Mouse (Mus musculus): ENCODE measurements at regions not wholly inside any gene's neighbourhood (a gene's known extent, or its start where the extent isn't known, plus 50 kb on each side); places are given as distances from the start of the nearest gene placed in this dataset.
A peak's percentile ranks its signal among the peaks of the same experiment; 100 is the strongest.

DNA sequence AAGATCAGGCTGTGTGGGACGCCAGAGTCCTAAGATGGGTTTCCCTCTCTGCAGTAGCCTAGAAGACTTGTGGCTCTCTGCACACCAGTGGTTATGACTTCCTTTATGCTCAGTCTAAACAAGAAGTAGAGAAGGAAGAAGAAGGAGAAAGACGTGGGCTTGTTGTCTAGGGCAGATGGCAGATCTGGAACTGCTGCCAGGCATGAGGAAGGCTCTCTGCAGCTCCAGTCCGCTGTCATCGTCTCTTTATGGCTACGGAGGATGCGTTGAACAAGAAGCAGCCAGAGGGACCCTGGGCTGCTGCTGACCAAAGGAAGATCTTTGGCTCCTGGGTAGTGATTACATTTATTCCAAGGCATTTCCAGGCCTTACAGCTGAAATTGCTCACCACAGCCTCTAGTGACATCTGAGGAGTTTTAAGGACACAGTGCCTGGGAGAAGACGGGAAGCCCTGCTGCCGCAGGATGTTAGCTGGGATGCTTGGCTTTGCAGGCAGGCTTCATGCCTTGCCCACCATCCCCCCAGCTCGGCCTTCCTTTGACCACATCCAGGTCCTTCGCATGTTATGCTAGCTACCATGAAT, 229.6 kb upstream of the Dio3 start:
- 81% methylated on average over 10 of the region's 10 CpGs for WGBS
- no peak for DNase-seq (ENCODE audit: low read depth, low spot score)

DNA sequence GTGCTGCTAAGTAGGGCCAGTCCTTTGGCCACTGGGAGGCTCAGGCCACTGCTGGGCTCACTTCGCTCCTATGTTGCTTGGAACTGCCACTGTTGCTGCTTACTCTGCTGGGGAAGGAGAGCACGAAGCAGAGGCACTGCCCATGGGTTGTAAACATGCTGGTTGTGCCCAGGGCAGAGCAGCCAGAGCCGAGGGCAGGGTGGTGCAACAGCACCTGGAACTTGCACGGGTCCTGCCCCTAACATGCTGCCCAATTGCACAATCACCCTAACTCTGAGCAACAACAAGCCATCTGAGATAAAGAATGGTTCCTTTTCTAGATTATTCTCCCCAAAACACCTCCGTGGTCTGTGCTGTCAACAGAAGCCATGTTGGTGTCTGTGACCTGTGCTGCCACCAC, 219.5 kb upstream of the Dio3 start:
- DNase-seq (ENCODE audit: low read depth, low spot score) = no peak
- WGBS = 61% methylated on average over 5 of the region's 5 CpGs

DNA sequence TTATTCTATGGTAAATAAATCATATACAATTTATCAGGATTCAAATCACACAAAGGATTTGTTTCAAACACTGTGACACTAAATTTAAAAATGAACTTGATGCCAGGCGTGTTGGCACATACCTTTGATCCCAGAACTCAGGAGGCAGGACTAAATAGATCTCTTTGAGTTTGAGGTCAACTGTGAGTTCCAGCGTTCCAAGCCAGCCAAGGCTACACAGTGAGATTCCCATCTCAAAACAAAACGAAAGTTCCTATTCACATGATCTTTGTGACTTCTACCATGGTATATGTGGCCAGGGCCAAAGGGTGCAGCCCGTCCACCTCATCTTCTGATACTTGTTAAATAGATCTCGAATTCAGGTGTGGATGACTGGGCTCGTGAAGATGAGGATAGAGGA, 216.9 kb upstream of the Dio3 start:
- no peak for DNase-seq (ENCODE audit: low read depth, low spot score)
- WGBS = 80% methylated on average over 6 of the region's 6 CpGs

DNA sequence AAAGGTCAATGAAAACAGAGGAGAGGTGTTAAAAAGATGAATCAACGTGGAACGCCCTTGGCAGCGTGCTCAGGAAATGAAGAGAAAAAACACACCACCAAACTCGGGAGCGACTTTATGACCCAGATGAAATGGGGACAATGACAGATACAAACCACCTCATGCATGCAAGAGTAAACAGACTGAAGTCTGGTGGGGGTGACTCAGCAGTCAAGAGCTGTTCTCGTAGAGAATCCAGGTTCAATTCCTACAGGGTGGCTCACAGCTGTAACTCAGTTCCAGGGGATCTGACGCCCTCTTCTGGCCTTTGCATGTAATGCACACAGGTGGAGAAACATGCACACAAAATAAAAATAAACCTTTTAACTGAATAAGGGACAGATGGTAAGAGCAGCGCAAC, 215.9 kb upstream of the Dio3 start:
- 20% methylated on average over 8 of the region's 8 CpGs for WGBS

DNA sequence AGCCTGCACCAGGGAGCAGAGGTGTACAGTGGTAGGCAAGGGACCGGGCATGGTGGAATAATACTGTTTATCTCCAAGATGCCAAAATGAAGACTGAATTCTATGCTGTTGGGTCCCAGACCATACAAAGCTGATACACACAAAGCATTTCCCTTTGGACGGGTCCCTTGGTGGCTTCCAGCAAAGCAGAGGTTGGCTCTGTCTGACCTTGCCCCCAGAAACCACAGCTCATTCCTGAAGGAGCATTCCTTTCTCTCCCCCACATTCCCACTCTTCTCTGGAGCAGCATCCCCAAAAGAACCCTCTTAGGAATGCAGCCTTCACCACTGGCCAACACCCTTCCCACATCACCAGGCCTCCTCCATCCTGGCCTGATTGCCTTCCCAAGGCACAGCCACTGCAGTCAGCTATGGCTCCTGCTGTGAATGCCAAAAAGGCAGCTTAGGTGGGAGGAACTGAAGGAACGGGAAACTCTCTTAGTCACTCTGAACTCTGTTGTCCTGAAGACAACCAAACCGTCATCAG, 212.4 kb upstream of the Dio3 start:
- no peak for DNase-seq (ENCODE audit: low read depth, low spot score)
- WGBS = 87% methylated on average over 4 of the region's 4 CpGs

More for the DNA sequence above, 215.9 kb upstream of the Dio3 start:
- peak; percentile 89 for DNase-seq (ENCODE audit: low read depth, low spot score)

DNA sequence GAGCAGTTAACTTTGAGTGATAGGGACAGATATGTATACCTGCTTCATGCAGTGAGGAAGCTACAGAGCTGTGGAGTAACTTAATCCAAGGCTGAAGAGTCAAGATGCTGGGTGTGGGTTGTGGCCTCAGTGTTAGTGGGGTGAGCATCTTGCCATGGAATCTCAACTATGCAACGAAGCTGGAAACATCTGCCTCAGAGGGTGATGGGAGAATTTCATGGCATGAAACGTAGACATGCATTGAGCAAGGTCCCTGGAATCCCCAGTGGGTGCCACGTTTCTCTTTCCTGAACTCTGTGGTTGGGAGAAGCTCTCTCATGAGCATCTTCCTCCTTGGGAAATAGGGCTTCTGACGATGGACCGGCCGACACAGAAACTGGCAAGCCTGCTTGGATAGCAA, 208.4 kb upstream of the Dio3 start:
- DNase-seq (ENCODE audit: low read depth, low spot score) = no peak
- 82% methylated on average over 6 of the region's 6 CpGs for WGBS

DNA sequence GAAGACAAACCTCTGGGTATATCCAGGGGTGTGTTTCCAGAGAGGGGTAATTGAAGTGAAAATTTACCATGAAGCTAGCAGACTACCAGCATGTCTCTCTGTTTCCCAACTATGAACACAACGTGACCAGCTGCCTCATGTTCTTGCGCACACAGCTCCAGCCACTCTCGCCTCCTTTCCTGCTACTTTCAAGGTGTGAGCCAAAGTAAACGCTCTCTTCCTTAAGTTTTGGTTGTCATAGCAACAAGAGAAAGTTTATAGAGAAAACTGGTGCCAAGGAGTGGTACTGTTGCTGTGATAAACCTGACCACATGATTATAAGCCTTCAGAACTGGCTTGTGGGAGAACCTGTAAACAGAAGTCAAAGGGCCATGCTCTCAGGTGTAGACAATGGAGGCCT, 207.0 kb upstream of the Dio3 start:
- peak; percentile 58 for DNase-seq (ENCODE audit: low read depth, low spot score)
- 30% methylated on average over 4 of the region's 4 CpGs for WGBS

DNA sequence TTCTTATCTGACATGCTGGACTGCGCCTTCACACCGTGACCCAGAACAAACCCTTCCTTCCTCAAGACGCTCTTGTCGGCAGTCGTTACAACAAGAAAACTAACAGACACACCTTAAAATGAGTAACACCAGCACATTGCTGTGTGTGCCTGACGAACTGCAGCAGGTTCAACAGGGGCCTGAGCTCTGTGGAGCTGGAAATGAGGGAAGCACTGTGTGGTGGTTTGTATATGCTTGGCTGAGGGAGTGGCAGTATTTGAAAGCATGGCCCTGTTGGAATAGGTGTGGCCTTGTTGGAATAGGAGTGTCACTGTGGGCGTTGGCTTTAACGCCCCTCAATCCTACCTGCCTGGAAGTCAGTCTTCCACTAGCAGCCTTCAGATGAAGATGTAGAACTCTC, 203.9 kb upstream of the Dio3 start:
- WGBS = 26% methylated on average over 8 of the region's 8 CpGs
- DNase-seq (ENCODE audit: low read depth, low spot score) = peak; percentile 44

DNA sequence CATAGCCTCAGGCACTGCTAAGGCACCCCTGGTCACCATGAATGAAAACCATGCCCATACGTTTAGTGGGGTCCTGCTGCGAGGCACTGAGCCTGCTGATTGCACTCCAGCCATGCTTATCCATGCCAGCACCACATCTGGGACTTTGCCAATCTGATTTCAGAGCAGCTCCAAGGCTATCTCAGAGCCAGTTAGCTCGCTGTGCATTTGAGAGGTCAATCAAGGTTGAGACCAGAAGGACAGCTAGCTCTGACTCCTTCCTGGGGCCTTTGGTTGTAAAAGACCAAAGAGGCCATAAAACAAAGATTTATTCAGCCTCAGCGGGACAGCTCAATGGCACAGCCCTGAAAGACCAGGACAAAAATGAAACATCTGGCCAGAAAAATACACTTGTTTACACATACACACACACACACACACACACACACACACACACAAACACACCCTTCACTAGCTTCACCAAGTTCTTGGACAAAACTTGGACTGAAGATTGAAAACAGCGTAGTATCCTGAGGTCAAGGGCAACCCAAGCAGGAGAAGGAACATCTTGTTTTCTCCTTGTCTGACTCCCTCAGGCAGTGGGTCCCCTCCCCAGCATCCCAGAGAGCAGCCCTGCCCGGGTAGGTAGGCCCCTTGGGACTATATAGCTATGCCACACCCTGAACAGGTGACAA, 201.5 kb upstream of the Dio3 start:
- no peak for DNase-seq (ENCODE audit: low read depth, low spot score)
- WGBS = 29% methylated on average over 6 of the region's 6 CpGs

DNA sequence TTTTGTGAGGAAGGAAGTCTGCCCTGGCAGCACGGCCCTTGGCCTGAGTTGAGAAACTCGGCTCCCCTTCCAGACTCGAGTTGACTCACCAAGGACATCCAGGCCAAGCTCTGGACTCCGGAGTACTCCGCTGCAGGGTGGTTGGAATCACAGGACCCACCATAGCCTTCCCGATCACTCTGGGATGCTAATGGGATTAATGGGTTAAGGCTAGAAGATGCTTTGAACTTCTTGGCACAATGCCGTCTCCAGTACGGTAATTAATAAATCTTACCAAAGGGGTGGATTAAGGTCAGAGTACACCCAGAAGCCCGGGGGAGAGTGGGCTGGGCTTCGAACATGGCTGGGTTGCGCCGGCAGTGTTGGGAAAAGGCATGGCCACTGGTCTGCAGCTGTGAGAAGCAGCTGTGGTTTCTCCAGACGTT, 200.8 kb upstream of the Dio3 start:
- 61% methylated on average over 13 of the region's 13 CpGs for WGBS
- DNase-seq (ENCODE audit: low read depth, low spot score) = no peak

DNA sequence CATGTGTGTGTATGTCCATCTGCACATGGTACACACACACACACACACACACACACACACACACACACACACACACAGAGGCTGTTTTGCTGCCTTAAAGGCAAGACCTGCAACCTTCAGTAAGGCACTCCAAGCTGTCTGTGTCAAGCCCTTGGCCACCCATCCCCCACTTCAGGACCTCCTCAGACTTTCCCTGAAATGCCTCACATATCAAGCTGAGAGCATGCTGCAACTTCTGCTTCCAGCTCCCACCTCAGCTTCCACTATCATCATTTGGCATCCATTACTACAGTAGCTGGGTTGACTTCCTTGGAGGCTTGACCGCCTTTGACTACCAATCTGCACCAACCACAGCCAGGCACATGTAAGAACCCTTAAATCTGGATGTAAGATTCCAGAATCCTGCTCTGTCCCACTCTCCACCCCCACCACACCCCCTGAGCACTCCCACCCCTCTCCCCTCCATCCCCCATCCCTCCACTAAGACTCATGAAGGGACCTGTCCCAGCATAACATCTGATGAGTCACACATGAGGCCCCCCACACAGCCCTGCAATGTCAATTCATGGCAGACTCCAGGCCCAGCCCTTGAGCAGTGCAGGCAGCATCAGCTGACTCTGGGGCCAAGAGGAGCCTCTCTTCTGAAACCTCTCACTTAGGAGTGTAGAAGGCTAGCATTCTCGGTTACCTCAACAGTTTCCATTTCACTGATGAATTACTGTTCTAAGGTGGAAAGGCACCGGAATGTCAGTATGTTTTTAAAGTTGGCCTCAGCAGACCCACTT, 196.8 kb upstream of the Dio3 start:
- DNase-seq (ENCODE audit: low read depth, low spot score) = no peak
- WGBS = 89% methylated on average over 3 of the region's 3 CpGs

DNA sequence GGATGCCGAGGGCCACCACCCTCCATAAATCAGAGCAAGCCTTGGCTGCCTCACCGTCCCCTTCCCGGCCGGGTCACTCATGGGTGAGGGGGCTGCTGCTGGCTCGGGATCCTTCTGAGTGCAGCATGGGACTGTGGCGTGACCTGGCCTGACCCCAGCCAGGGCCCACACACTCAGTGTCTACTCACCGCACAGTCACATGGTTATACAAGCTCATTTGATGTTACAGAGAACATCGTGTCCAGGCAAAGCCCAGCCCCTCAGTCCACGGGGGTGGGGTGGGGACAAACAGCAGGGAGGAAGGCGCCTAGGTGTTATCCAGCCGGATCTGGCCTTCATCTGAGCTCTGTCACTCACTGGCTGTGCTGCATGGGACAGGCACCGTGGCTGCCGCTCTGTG, 195.9 kb upstream of the Dio3 start:
- WGBS = 41% methylated on average over 13 of the region's 13 CpGs
- no peak for DNase-seq (ENCODE audit: low read depth, low spot score)

DNA sequence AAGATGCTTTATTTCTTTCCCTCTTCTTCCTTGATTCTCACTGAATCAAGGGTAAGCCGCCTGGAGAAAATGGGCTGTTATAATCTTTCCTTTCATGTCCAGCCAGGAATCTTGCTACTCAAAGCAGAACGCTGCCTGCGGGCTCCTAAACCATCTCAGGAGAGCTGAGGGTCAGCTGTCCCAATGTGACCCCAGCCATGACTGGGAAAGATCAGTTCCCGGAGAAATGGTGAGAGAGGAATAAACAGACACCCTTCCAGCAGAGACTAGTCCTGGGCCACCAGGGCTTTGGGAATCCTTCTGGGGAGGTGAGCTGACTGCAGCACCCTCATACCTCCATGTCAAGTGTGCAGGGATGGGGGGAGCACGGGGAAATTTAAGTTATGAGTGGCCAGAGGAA, 195.4 kb upstream of the Dio3 start:
- 62% methylated on average over 5 of the region's 5 CpGs for WGBS
- no peak for DNase-seq (ENCODE audit: low read depth, low spot score)

DNA sequence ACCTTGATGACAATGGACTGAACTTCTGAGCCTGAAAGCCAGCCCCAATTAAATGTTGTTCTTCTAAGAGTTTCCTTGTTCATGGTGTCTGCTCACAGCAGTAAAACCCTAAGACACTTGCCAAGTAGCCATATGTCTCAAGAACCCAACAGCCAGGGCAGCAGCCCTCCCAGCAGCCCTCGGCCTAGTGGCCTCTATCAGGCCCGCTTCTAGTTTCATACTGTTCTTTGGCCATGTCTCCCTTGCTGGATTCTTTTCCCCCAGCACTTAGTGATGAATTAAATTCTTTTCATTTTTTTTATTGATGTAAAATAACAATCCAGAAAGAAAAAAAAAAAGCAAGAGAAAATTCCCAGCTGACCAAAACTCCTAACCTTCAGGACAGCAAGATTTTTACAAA, 191.9 kb upstream of the Dio3 start:
- no peak for DNase-seq (ENCODE audit: low read depth, low spot score)
- WGBS = 66% methylated on average over 2 of the region's 2 CpGs

DNA sequence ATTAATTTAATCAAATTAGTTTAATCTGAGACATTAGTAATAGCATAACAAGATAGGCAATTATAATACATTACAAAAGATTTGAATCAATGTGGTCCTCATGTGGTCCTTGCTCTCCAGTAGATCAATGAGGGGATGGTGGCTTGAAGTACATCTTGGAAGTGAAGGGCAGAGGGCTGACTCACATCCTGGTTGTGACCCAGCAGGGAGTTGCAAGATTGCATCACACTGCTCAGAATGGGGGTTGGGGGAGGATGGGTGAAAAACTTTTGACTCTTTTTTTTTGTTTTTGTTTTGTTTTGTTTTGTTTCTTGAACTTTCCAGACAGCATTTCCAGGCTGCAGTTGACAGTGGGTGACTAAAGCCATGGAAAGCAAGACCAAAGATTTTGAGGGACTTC, 191.1 kb upstream of the Dio3 start:
- no peak for DNase-seq (ENCODE audit: low read depth, low spot score)

DNA sequence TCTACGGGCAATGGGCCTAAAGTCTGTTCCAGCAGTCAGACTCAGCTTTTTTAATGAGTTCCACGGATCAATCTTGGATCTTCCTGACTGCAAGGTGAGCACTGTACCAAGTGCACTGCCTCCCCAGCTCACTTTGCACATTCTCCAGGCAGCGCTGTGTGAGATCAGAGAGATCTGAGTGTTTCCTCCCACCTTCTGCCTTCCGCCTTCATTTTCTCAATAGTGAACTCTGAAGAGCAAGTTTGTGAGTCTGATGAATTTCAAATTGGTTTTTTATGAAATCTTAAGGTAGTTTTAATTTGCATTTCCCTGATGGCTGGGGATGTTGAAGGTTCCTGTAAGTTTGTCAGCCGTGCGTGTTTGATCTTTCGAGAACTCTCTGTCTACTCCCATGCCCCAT, 176.7 kb upstream of the Dio3 start:
- no peak for DNase-seq (ENCODE audit: low read depth, low spot score)
- WGBS = 89% methylated on average over 7 of the region's 7 CpGs

DNA sequence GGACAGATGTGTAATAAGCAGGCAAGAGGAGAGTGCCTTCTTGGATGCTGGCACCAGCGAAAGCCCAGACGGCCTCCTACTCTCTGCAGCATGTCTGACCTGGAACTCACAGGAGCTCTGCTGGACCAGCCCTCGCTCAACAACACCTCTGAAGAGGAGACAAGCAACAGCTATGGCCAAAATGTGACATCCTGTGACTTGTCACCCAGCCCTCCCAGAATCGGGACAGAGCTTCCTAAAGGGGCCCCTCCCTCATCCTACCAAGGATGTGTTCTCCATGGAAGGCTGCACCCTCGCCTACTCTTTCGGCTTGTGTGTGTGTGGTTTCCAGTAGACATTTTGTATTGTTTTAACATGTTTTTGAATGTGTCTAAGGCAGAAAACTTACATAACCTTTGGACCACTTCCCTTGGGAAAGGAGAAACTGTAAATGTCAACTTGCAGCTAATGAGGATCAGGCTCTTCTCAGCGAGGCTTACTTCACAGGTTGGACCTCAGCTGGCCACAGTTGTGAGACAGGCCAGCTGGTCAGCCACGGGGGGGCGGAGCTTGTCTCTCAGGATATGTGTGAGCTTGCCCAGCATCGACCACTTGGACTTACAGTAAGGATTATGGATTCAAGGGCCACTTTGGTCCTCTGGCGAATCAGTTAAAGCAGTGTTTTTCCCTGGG, 166.7 kb upstream of the Dio3 start:
- DNase-seq (ENCODE audit: low read depth, low spot score) = no peak
- WGBS = 60% methylated on average over 11 of the region's 11 CpGs

DNA sequence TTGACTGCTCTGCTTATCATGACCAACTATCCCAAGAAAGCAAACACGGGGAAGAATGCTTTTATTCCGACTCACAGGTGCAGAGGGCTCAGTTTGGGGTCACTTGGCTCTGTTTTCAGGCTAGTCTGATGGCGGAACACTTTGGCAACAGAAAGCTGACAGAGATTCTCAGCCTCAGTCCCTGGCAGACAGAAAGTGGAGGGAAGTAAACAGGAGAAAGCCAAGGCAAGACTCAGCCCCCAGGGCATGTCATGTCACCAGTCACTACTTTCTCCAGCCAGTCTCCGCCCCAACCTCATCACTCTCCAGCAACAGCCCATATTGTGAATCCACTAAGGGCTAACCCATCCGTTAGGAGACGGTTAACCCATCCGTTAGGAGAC, 166.2 kb upstream of the Dio3 start:
- 77% methylated on average over 7 of the region's 7 CpGs for WGBS
- no peak for DNase-seq (ENCODE audit: low read depth, low spot score)

DNA sequence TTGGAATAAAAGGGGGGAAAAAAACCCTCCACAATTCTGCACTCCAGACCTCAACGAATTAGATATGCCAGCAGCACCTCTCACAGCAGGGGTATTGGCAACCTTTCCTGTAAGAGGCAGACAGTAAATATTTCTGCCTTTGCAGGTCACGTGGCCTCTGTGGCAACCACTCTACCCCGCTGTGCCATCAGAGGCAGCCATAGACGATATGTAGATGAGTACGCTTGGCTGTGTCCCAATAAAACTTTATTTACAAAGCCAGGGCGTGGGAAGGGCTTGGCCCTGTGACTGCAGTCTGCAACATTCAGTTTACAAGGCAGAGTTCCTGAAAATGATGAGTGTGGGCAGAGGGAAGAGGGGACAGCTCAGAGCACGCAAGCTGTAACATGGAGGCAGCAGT, 158.7 kb upstream of the Dio3 start:
- WGBS = 24% methylated on average over 7 of the region's 7 CpGs
- DNase-seq (ENCODE audit: low read depth, low spot score) = peak; percentile 63

DNA sequence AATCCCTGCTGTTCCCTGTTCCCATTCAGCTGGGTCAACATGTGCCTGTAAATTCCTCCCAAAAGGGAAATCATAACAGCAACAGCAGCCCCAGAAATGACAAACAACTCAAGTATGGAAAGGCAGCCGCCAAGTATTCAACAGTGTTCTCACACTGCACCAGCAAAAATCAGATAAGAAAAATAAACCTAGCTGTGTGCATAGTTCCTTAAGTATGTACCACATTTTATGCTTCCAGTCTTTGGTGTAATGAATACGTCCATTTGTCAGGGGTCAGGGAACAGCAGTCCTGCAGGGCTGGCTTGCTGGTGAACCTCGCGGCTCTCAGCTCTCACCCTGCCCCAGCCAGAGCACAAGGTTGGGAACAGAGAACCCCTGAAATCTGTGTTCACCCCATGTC, 155.9 kb upstream of the Dio3 start:
- no peak for DNase-seq (ENCODE audit: low read depth, low spot score)
- WGBS = 54% methylated on average over 4 of the region's 4 CpGs
